Mouse (Mus musculus): ENCODE results near the gene Gm5426.
"Not testable (repeated sequence)": the region's sequence is repeated elsewhere in the genome, so short reads cannot be mapped to it uniquely, and the experiment has no call there.

The Gm5426 gene

DNA sequence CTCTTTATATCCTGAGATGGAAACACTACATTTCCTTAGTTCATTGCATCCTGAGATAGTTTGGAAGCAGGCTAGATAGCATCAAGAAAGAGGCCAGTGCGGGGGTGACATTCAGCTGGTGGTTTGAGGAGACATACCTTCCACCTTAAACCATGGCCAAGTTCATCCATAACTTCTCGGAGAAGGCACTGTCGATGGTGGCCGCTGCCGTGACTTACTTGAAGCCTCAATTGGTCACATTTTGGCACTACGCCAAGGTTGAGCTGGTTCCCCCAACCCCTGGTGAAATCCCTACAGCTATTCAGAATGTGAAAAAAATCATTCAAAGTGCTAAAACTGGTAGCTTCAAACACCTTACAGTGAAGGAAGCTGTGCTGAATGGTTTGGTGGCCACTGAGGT lies at the start of gene Gm5426:
Gm5426 (plus strand) TSS at position 153 of the 400 bp plus-strand sequence.
- DNase-seq (ENCODE audit: low read depth, low spot score): not testable (repeated sequence)

- no peak for DNase-seq (ENCODE audit: low read depth, low spot score)
These were observed 46.7 kb upstream of the Gm5426 start for GRCm38 (mm10) chr10:96089744-96090143.

GRCm38 (mm10) chr10:96090388-96090787 lies 46.0 kb upstream of the Gm5426 start:
- no peak for DNase-seq (ENCODE audit: low read depth, low spot score)

DNA sequence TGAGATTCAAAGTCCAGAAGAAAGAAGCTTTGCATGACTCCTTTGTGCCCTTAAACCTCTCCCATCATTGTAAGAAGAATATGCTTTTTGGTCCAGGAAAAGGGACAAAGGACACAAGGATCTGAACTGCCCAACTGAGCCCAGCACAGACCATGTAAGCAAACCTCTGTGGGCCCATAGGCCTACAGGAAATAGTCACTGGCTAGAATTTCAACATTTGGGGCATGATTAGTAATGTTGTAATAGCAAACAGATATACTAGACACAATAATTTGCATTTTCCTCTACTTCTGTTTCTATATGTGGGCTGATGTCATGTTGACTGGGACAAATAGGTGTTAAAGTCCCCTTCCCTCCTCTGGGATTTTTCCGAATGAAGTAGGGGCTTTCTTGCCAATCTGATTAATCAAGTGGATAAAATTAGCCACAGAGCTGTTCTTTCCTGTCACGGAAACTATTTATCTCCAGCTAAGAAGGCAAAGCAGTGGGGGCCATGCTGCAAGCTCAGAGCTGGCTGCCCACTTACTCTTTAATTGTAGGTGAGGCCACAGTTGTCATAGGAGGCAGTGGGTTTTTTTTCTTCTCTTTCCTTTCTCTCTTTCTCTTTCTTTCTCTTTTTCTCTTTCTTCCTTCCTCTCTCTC lies 42.4 kb upstream of the Gm5426 start:
- no peak for DNase-seq (ENCODE audit: low read depth, low spot score)

GRCm38 (mm10) chr10:96094559-96094958 lies 41.8 kb upstream of the Gm5426 start:
- DNase-seq (ENCODE audit: low read depth, low spot score): no peak

- no peak for DNase-seq (ENCODE audit: low read depth, low spot score)
These were observed 39.7 kb upstream of the Gm5426 start for GRCm38 (mm10) chr10:96096730-96097129.

GRCm38 (mm10) chr10:96101035-96101434 lies 35.4 kb upstream of the Gm5426 start:
- no peak for DNase-seq (ENCODE audit: low read depth, low spot score)

DNA sequence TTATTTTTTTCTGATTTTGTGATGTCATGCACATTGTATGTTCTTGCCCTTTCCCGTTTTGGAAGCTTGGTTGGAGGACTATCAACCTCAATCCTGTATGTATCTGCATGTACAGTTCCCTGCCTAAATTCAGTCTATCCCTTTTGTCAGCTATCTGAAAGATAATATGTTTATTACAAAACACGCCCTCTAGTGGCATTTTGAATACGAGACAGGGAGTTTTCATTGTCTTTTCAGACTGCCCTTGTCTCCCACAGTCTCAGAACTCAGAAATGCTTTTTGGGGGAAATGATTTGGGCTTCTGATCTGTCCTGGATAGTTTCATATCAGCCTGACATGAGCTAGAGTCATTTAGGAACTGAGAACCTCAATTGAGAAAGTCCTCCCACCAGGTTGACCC lies 32.2 kb upstream of the Gm5426 start:
- no peak for DNase-seq (ENCODE audit: low read depth, low spot score)

DNA sequence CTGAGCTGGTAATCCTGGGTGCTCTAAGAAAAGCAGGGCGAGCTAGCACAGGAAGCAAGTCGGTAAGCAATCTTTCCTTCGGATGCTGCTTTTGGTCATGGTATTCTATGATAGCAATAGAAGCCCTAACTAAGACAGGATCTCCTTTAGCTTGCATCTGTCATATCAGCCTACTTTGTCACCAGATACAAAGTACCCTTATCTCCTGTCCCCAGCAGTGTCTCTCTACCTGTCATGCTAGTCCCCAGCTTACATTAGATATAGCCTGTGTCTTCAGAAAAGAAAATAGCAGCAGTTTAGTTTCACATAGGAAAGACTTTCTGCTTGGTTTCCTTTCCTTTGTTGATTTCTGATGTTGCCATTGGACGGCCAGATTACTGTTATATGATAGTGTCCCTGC lies 31.8 kb upstream of the Gm5426 start:
- no peak for DNase-seq (ENCODE audit: low read depth, low spot score)

GRCm38 (mm10) chr10:96105124-96105523 lies 31.3 kb upstream of the Gm5426 start:
- DNase-seq (ENCODE audit: low read depth, low spot score): peak; percentile 78

DNA sequence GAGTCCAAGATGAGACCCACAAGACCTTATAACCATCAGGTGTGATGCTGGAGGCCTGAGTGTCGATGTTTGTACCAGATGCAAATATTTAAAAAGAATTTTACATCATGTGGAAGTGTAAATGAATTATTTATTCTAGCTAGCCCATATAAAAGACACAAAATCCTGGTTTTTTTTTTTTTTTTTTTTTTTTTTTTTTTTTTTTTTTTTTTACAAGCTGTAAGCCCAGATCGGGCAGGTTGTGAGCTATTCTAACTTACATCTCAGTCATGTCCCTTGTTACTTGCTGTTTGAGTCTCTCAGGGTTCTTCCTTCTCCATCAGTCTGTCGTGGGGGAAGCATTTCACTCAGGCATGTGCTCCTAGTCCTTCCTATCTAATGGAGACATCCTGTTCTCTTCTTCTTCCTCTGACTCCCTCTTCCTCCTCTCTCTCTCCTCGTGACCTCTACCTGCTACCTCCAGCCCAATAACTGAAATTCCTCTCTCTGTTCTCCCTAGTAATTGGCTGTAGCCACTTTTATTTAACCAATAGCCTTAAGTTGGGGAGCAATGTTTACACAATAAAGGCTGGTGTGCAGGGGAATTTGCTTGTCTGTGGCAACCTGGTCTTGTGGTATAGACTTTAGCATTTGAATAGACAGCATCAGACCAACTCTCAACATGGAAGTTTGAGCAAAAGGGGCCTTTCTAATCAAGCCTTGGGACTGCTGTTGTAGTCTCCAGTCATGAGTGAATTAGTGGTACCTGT lies 29.3 kb upstream of the Gm5426 start:
- peak; percentile 71 for DNase-seq (ENCODE audit: low read depth, low spot score)

DNA sequence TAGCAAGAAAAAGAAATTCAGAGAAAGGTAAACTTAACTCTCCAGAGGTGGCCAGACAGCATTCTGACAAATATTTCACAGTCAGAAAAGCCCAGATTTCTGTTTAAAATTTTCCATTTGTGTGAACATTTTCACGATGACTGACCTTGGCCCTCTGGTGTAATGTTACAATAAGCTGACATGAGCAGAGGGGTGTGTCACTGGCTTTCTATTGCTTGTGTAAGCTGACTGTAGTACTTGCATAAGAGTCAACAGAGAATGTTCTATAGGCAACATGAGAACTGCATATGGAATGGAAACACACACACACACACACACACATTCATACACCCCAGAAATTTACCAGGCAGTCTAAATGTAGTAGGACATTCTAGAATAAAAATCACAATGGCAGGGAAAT lies 28.6 kb upstream of the Gm5426 start:
- no peak for DNase-seq (ENCODE audit: low read depth, low spot score)

GRCm38 (mm10) chr10:96115325-96115724 lies 21.1 kb upstream of the Gm5426 start:
- DNase-seq (ENCODE audit: low read depth, low spot score): no peak

DNA sequence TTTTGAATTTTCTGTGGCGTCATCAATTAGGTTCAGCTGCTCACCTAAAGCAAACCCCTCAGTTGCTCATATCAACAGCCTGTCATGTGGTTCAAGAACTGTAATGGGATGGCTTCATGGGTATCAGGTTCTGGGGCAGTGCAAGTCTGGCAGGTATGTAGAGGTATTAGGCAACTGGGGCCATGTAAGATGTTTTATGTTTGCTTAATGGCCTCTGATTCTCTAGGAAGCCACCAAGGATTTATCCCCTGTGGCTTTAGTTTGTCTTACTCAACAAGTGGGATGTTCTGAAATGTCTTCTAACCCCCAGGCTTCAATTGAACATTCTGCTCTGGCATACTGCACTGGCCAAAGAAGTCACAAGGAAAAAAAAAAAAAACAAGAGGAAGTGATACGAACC lies 15.6 kb upstream of the Gm5426 start:
- DNase-seq (ENCODE audit: low read depth, low spot score): no peak

GRCm38 (mm10) chr10:96121249-96122010 lies 15.0 kb upstream of the Gm5426 start:
- no peak for DNase-seq (ENCODE audit: low read depth, low spot score)

GRCm38 (mm10) chr10:96123885-96124284 lies 12.5 kb upstream of the Gm5426 start:
- DNase-seq (ENCODE audit: low read depth, low spot score): no peak

- DNase-seq (ENCODE audit: low read depth, low spot score): no peak
These were observed 12.1 kb upstream of the Gm5426 start for GRCm38 (mm10) chr10:96124290-96124689.

DNA sequence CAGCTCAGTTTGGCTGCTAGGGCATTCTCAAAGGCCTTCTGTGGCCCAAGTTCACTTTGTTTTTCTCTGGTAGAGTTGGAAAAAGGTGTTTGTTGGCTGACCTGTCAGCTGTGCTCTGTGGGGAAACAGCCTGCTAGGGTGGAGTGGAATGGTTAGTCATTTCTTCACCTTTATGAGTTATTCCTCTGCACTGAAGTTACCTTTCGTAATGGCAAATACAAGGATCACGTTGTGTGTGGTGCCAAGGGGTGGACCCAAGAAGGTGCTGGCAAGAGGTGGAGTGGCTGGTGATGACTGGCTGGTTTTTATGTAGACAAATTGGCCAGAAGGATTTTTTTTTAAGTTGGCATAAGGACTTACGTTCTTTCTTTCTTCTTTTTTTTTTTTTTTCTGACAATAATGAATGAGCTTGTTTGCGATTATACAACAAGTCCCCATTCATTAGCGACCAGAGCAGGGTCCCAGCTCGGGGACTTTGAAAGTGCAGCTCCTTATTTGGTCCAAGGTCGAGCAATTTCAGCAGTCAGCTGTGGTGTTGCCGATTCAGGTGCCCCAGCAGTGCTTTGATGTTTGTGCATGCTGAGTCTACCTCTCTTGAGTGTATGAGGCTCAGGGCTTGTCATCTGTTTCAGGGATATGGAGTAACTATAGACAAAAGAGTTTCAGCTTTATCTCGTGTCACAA lies 10.5 kb upstream of the Gm5426 start:
- no peak for DNase-seq (ENCODE audit: low read depth, low spot score)

DNA sequence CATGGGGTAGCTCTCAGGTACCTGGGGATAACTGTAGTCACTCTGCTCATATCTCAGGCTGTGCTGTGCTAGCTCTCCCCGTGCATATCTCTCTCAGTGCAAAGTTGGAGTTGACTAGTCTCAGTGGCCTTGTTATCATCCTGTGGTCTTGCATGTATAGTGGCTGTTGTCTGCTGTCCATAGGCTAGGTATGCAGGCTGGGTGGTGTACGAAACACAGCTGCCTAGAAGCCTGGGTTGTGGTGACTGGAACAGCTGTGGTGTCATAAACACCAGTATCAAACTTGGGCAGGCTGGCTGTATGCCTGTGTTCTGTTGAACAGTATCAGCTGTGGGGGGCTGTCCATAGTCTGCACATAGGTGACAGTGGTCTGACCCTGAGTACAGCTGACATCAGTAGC lies 7.2 kb upstream of the Gm5426 start:
- no peak for DNase-seq (ENCODE audit: low read depth, low spot score)

DNA sequence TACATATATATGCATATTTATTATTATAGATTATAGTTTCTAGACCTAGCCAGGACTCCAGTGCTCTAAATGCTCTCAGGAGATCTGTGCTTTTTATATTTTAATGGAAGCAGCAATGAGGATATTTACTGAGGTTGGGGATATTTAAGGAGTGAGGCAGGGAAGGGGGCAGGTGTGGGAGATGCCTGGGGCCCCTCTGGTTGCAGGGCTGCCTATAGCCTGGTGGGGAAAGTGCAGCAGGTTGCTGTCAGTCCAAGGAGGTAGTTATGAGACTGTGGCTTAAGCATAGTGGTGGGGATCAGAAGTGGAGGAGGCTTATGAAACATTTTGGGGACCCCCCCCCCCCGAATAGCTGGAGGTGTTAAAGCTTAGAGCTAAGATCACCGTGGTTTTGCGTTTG lies 6.0 kb upstream of the Gm5426 start:
- no peak for DNase-seq (ENCODE audit: low read depth, low spot score)

DNA sequence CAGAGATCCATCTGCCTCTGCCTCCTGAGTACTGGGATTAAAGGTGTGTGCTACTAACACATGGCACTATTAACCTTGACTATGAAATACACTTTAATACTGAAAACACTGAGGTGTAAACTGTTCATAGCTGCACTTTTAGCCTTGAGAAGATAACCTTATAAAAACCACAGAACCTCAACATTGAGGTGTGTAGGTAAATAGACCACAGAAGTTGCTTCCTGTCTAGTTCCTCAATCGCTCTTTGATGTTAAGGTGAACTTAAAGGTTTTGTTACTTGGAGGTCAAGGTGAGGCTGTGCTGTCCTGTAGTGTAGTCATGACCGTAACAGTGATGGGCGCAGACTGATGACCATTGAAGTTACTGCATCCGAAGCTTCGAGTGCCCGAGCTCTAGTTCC lies 5.3 kb upstream of the Gm5426 start:
- DNase-seq (ENCODE audit: low read depth, low spot score): no peak

DNA sequence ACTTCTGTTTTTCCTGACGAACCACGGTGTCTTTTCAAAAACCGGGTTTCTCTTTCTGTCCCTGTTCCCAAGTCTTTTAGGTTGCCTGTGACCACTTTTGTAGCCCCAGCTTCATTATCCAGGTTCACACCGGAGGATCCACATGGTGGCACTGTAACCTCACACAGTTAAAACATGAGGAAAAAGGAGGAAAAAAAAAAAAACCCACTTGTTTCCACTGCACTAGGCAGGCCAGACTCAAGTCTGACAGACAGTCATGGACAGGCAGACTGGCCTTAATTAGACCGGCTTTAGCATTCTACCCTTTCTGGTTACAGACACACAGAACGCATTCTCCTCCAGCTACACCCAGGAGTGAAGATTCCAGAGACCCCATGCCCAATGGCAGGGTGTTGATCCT lies 4.2 kb upstream of the Gm5426 start:
- peak; percentile 62 for DNase-seq (ENCODE audit: low read depth, low spot score)
